Mouse (Mus musculus) kidney, postnatal 0 days (tissue): ENCODE measurements at regions not wholly inside any gene's neighbourhood (a gene's known extent, or its start where the extent isn't known, plus 50 kb on each side); places are given as distances from the start of the nearest gene placed in this dataset.

Experiments
- ATAC-seq: fragments of 200-750 bp; cut with Nextera tagmentation; replicated peaks from 2 replicates; pipeline ENCODE4 v1.8.0; 2017; ENCODE audit warnings: low read depth, moderate number of reproducible peaks, moderate TSS enrichment, moderate library complexity; ENCODE audit not compliant: low FRiP score
- DNase-seq: peaks from one replicate; pipeline ENCODE4 v3.0.0-alpha.2; 2016; ENCODE audit warnings: low spot score
- H3K27ac ChIP-seq: fragments of 300-500 bp; sonication (generic); 2 replicates; pipeline ENCODE4 v1.5.1; 2014; ENCODE audit warnings: mild to moderate bottlenecking
- H3K27me3 ChIP-seq: fragments of 300-500 bp; sonication (generic); 2 replicates; pipeline ENCODE4 v1.6.1; 2014; ENCODE audit warnings: low read length, mixed read lengths; ENCODE audit not compliant: insufficient read depth
- H3K36me3 ChIP-seq: fragments of 300-500 bp; sonication (generic); 2 replicates; pipeline ENCODE4 v1.6.1; 2014; ENCODE audit warnings: low read length, mixed read lengths; ENCODE audit not compliant: insufficient read depth
- H3K4me1 ChIP-seq: fragments of 300-500 bp; sonication (generic); replicated peaks from 2 replicates; pipeline ENCODE4 v1.6.1; 2014; ENCODE audit warnings: antibody characterized with exemption, low read length, mixed read lengths; ENCODE audit not compliant: insufficient read depth
- H3K4me2 ChIP-seq: fragments of 300-500 bp; sonication (generic); 2 replicates; pipeline ENCODE4 v1.6.1; 2014; ENCODE audit warnings: mild to moderate bottlenecking, low read length, moderate library complexity, mixed read lengths
- H3K4me3 ChIP-seq: fragments of 300-500 bp; sonication (generic); replicated peaks from 2 replicates; pipeline ENCODE4 v1.5.1; 2014; ENCODE audit warnings: low read depth, low read length
- H3K9ac ChIP-seq: fragments of 300-500 bp; sonication (generic); 2 replicates; pipeline ENCODE4 v1.6.1; 2014; ENCODE audit warnings: low read depth, low read length
- H3K9me3 ChIP-seq: fragments of 300-500 bp; sonication (generic); replicated peaks from 2 replicates; pipeline ENCODE4 v1.6.1; 2016; ENCODE audit warnings: low read length, inconsistent platforms, mixed read lengths
- CTCF ChIP-seq: IDR thresholded peaks from 2 replicates; pipeline ENCODE4 v1.5.1; 2016; ENCODE audit warnings: antibody characterized with exemption, low read depth, mild to moderate bottlenecking, moderate library complexity
- WGBS: fragments of 180-500 bp; shearing (Covaris S2); extraction: QIAGEN DNeasy Blood & Tissue Kit; methylation state at CpG from one replicate; pipeline ENCODE4 v1.1.7; 2014; 5-methylcytosine and 5-hydroxymethylcytosine counted together

DNA sequence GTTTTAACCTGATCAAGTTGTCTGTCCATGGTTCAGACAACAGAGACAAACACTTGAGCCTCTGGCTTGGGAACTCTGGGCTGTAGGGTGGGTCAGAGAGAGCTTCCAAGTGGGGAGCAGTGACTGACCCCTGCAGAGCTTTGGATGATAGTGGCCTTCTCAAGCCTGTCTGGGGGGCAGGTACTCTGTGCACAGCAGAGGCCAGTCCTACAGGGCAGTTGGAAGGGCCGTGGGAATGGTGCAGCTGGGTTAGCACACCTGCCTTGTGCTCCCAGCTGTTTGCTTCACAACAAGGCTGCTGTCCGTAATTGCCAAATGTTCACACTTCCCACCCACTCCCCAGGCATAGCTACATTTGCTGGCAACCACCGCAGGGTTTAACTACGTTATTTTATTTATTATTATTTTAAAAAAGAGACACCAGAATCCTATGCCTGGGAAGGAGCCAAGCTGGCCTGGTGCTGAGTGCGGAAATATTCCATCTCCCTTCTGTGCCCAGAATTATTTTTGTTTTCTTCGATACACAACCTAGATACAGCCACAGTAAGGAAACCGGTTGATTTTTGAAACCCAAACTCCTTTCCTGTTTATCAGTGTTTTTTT lies 268.1 kb upstream of the Id2 start:
- Histone ChIP-seq H3K4me1 (0 out of 2 replicates have a peak, but pooled peaks cover 4% of the 10 kb centered on the region), H3K4me3 (no peak overlapping the region), H3K27ac (no peak overlapping the region), H3K9ac (no peak overlapping the region), H3K9me3 (no peaks in the 10 kb centered on the region), H3K36me3 (no peaks in the 10 kb centered on the region), H3K27me3 (no peaks in the 10 kb centered on the region), H3K4me2 (no peak overlapping the region)
- DNase-seq = no peak
- ATAC-seq = no peak
- WGBS = 51% methylated on average over 7 of the region's 7 CpGs
- TF ChIP-seq CTCF = no peak

DNA sequence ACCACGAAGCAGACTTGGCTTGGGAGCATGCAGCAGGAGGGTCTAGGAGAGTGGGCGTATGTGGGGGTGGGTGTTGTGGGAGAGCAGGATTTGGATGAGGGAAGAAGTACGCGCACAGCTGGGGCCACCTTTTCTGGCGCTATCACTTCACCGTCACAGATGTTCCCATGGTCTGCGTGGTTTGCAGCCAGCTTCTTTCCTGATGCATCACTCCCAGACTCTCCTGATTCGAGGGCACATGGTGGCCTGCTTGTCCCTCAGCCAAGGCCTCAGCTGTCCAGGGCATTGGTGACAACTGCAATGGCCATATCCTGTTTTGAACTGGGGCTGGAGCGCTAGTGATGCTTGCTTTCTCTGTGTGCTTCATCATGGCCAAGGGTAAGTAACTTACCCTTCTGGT lies 266.9 kb upstream of the Id2 start:
- Histone ChIP-seq H3K4me3 (no peak overlapping the region), H3K4me1 (0 out of 2 replicates have a peak, but pooled peaks cover 4% of the 10 kb centered on the region), H3K4me2 (no peak overlapping the region), H3K9me3 (no peaks in the 10 kb centered on the region), H3K27ac (no peak overlapping the region), H3K27me3 (no peaks in the 10 kb centered on the region), H3K36me3 (no peaks in the 10 kb centered on the region), H3K9ac (no peak overlapping the region)
- 87% methylated on average over 9 of the region's 9 CpGs for WGBS
- ATAC-seq (no peak), DNase-seq (no peak)
- no peak for TF ChIP-seq CTCF

- WGBS = 67% methylated on average over 3 of the region's 3 CpGs
- no peak overlapping the region for H3K9ac ChIP-seq
- no peak overlapping the region for H3K4me2 ChIP-seq
- H3K36me3 ChIP-seq = no peaks in the 10 kb centered on the region
- DNase-seq (no peak), ATAC-seq (no peak)
- H3K27ac ChIP-seq = no peak overlapping the region
- no peaks in the 10 kb centered on the region for H3K27me3 ChIP-seq
- no peak for TF ChIP-seq CTCF
- H3K4me3 ChIP-seq = no peak overlapping the region
- 0 out of 2 replicates have a peak, but pooled peaks cover 4% of the 10 kb centered on the region for H3K4me1 ChIP-seq
- no peaks in the 10 kb centered on the region for H3K9me3 ChIP-seq
Measured at GRCm38 (mm10) chr12:25363341-25363740, 266.4 kb upstream of the Id2 start.

GRCm38 (mm10) chr12:25362771-25363170 lies 265.8 kb upstream of the Id2 start:
- Histone ChIP-seq H3K9me3 (no peaks in the 10 kb centered on the region), H3K4me3 (no peak overlapping the region), H3K9ac (no peak overlapping the region), H3K4me1 (0 out of 2 replicates have a peak, but pooled peaks cover 4% of the 10 kb centered on the region), H3K27ac (no peak overlapping the region), H3K4me2 (no peak overlapping the region), H3K36me3 (no peaks in the 10 kb centered on the region), H3K27me3 (no peaks in the 10 kb centered on the region)
- DNase-seq (no peak), ATAC-seq (no peak)
- 96% methylated on average over 4 of the region's 4 CpGs for WGBS
- TF ChIP-seq CTCF = no peak

DNA sequence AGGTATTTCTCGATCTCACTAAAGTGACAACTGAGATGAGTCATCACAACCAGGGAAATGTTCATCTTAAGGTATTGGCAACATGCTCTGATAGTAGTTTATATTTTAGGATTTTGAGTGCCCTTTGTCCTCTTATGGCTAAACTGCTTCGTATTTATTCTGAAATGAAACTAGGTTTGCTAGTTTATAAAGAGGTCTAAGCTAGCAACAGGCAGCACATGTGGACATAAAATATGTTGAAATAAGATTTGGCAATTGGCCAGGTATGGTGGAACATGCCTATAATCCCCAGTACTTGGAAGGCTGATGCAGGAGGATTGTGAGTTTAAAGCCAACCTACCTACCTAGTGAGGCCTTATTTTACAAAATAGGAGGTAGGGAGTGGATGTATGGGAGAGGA lies 263.8 kb upstream of the Id2 start:
- Histone ChIP-seq H3K4me2 (no peak overlapping the region), H3K9me3 (no peaks in the 10 kb centered on the region), H3K4me1 (0 out of 2 replicates have a peak, but pooled peaks cover under 1% of the 10 kb centered on the region), H3K36me3 (no peaks in the 10 kb centered on the region), H3K4me3 (no peak overlapping the region), H3K27me3 (no peaks in the 10 kb centered on the region), H3K9ac (no peak overlapping the region), H3K27ac (no peak overlapping the region)
- ATAC-seq (no peak), DNase-seq (no peak)
- no peak for TF ChIP-seq CTCF
- WGBS = 89% methylated on average over 2 of the region's 2 CpGs

DNA sequence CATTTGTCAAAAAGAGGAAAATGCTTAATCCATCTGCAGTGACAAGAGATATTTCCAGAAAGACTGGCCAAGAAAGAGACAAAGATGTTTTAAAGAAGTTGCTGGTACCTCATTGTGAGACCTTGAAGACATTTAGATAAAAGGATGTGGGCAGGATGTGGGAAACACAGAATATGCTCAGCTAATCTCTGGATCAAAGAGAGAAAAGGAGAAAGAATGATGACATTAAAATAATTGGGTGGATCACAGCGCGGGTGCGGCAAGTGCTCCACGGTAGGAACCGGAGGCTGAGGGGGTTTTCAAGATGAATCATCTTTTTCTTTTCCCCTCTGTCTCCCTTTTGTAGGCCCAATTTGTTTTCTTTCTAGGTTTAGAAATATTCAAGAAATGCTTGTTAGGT lies 263.0 kb upstream of the Id2 start:
- no peaks in the 10 kb centered on the region for H3K9me3 ChIP-seq
- no peak for TF ChIP-seq CTCF
- ATAC-seq = no peak

More for the DNA sequence above, 263.0 kb upstream of the Id2 start:
- Histone ChIP-seq H3K27ac (no peak overlapping the region), H3K36me3 (no peaks in the 10 kb centered on the region), H3K4me2 (no peak overlapping the region), H3K27me3 (no peaks in the 10 kb centered on the region), H3K9ac (no peak overlapping the region), H3K4me1 (no peaks in the 10 kb centered on the region), H3K4me3 (no peak overlapping the region)
- no peak for DNase-seq
- WGBS = 96% methylated on average over 5 of the region's 5 CpGs
